Mouse (Mus musculus) testis, postnatal 10 days (tissue): Measurements from ENCODE around the gene Slc6a21.
A peak's percentile ranks its signal among the peaks of the same experiment; 100 is the strongest.

Experiments used
- DNase-seq: peaks from one replicate; pipeline ENCODE4 v3.0.0; 2021; ENCODE audit warnings: low spot score

Slc6a21 gene

DNA sequence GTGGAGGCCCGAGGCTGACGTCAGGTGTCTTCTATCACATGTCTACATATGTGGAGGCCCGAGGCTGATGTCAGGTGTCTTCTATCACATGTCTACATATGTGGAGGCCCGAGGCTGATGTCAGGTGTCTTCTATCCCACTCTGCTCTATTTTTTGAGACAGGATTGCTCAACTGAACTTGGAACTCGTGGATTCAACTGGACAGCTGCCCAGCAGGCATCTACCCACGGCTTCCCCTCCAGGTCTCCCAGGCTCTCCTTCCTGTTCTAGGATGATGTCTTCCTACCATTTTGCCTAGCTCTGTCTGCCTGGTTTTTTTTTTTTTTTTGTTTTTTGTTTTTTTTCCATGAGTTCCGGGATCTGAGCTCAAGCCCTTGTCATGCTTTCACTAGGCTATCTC is 21.5 kb upstream of the Slc6a21 start:
- DNase-seq: peak; percentile 41

DNA sequence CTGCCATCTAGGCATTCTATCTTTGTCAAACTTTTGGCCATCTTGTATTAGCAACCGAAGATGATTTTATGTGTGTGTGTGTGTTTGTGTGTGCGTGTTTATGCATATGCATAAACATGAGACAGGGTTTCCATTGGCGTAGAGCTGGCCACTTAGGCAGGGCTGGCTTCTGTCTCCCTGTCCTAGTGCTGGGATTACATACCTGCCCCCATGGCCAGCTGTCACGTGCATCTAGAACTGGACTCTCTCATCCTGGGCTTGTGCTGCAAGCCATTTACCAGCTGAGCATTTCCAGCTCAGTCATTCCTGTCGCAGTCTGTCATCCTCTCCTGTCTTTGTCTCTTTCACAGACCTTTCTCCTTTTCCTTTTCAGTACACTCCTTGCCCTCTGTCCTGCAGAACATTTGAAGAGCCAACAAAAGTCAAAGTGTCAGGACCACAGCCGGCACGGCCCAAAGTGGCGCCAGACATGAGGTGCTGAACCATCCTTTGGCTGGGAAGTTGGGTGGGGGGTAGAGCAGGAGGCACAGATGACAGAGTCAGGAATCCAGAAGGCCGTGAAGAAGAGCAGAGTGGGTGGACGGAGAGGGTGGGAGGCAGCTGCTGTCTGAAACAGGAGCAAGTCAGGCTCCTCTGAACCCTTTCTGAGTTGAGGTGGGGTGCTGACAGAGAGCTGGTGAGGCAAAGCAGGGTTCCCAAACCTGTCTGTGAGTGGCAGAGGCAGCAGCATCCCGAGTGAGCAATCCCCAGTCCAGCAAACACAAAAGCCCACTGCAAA is 20.1 kb upstream of the Slc6a21 start:
- DNase-seq: peak; percentile 33

DNA sequence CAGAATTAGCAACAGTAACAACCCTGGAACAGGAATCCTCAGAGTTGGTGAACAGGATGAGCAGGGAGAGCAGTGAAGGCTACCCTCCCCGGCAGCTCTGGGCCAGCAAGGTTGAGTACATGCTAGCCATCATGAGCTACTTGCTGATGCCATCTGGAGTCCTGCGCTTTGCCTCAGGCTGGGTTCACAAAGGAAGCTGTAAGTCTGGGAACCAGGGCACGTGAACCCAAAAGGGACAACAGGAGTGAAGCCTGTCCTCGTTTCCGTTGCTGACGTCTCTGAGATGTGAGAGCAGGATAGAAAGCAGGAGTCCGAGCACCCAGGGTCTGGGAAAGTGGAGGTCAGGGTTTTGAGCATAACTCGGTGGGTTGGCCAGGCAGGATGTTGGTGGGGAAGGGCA is 18.0 kb upstream of the Slc6a21 start:
- DNase-seq: peak; percentile 33

- DNase-seq: peak; percentile 30
These were observed 15.0 kb upstream of the Slc6a21 start for GRCm38 (mm10) chr7:45262266-45262665.

DNA sequence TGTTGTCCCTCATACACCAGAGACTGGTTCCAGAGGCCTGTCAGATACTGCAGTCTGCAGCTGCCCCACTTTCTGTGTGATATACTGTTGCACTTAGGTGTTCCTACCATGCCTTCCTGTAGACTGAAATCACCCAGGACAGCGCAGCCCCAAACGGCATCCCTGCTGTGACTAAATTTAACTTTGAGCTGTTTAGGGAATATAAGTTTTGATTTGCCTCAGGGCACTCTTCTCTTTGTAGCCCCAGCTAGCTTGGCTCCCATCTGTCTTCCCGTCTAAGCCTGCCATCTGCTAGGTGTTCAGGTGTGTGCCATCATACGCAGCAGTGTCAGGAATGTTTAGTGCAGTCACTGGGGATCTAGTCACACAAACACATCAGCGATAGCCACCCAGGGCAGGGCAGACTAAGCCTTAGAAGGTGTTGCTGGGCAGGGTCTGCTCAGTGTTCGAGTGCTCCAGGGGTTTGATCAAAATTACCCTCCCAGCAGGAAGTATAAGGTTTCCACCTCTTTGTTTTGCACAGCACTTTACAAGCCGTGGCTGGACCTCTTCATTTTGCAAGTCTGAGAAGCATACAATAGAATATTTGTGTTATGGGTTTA is 14.2 kb upstream of the Slc6a21 start:
- DNase-seq: peak; percentile 22

DNA sequence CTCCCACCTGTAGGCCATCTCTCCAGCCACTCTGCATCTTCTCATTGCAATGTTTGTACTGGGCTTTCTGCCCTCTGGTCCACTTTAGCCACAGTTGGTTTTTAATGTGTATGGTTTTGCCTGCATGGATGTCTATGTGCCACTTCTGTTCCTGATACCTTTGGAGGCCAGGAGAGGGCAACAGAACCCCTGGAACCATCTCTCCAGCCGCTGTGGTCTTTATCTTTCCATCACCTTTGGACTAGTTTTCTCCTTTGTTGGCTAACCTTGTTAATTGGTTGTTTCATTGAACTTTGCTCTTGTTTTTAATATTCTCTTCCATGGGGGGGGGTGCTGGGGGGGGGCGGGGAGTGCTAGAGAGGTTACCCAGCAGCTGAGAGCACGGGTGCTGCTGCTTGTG is 13.0 kb upstream of the Slc6a21 start:
- no peak for DNase-seq

- DNase-seq: no peak
These were observed 11.8 kb upstream of the Slc6a21 start for GRCm38 (mm10) chr7:45265518-45265917.

DNA sequence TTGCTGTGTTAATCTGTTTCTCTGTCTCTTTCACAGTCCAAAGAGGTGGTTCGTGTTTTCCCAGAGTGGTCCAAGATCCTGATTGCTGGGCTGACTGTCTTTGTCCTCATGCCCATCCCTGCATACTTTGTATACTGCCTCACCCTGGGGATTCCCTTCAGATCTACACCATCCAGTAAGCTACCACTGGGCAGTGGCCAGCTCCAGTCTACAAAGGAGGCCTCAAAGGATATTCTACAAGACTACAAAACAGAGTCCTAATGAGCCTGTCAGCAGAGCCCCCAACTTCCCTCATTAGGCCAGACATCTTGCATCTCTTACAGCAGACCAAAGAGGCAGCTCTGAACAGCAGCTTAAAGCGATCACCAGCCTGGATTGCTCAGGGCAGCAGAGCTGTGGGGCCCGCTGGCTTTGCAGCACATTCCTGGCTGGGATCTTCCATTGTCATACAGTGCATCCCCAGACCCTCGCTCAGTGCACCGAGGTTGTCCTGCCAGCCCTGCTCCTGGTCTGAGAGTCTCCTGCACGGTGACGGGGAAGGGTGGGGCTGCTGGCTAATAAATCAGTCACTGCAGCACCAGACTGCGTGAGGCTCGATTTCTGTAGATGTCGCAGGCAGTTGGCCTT is 4.4 kb upstream of the Slc6a21 start:
- DNase-seq: no peak

- no peak for DNase-seq
These were observed 3.6 kb upstream of the Slc6a21 start for GRCm38 (mm10) chr7:45273672-45274071.

DNA sequence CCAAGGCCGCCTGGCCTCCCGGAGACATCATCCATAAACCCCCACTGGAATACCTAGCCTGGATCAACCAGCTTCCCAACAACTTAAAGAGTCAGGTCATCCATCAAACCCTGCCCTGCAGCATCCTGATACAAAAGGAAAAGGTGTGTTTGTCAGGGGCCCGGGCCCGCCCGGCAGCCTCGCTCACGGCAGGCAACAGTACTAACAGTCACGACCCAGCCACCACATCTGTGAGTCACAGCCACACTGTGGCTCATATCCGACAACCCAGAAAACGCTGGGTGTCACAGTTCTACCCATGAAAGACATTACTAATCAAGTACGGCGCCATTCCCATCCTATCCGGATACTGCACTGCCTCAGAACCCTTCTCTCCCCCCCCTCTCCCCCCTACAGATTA is 9.2 kb downstream of the Slc6a21 start:
- DNase-seq: no peak

- DNase-seq: no peak
These were observed 19.3 kb downstream of the Slc6a21 start for GRCm38 (mm10) chr7:45296626-45297025.

- no peak for DNase-seq
These were observed 20.2 kb downstream of the Slc6a21 start for GRCm38 (mm10) chr7:45297563-45297962.

- peak; percentile 80 for DNase-seq
These were observed 22.4 kb downstream of the Slc6a21 start for GRCm38 (mm10) chr7:45299752-45300151.

DNA sequence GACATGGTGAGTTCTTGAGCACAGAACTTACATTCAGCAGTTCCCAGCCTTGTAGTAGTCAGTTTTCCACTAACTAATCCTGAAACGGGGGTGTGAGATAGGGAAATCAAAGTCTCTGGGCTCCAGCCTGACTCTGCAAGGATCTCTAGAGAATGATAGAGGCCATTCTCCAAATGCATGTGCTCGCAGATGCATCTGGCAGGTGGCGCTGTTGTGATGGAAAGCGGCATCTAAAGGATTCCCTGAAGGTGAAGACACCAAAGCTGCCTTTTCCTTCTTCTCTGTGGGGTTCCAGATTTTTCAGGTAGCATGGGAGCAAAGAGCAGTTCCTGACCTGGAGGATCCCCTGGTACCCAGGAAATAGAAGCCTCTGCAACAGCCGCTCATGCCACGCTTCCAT is 23.0 kb downstream of the Slc6a21 start:
- peak; percentile 87 for DNase-seq

- DNase-seq: no peak
These were observed 25.3 kb downstream of the Slc6a21 start for GRCm38 (mm10) chr7:45302626-45303025.

GRCm38 (mm10) chr7:45304869-45305268 is 27.6 kb downstream of the Slc6a21 start:
- no peak for DNase-seq

DNA sequence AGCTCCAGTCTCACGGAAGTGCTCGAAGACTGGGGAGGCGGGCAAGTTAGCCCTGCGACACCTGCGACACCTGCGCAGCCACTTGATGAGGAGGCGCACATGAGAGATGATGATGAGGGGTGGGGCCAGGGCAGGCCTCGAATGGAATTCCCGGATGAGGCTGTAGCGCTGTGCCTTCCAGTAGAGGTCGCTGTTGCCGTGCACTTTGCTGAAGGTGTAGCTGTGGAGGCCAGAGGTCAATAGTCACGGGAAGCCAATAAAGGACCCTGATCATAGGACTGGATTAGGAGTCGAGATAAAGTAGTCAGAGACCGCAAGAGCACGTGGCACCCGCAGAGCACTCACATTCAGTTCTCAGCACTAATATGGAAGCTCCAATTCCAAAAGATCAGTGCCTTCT is 28.0 kb downstream of the Slc6a21 start:
- DNase-seq: peak; percentile 87

GRCm38 (mm10) chr7:45308551-45309240 is 31.4 kb downstream of the Slc6a21 start:
- DNase-seq: no peak

DNA sequence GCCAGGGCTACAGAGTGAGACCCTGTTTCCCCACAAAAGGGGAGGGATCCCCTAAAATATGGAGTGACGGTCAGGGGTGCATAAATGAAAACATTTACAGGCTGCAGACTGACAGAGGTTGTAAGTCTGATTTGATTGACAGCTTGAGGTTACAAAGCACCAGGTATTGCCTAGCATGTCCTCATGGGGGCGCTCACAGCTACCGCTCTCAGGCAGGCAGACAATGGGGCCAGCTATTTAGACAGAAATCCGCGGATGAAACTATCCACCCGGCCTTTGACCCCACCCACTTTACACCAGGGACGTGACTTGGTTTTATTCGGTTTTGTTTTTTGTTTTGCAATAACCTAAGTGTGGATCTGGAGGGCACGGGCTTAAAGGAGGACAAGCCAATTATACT is 32.1 kb downstream of the Slc6a21 start:
- peak; percentile 82 for DNase-seq

- DNase-seq: no peak
These were observed 34.7 kb downstream of the Slc6a21 start for GRCm38 (mm10) chr7:45312023-45312422.

GRCm38 (mm10) chr7:45312686-45313453 is 35.6 kb downstream of the Slc6a21 start:
- DNase-seq: no peak

- DNase-seq: no peak
These were observed 36.2 kb downstream of the Slc6a21 start for GRCm38 (mm10) chr7:45313495-45313894.
